ENCODE assay signal across 8 mouse cellular contexts in genomic region chrX:142681056-142681615, GRCm38 (mm10). TPM values are rescaled to one million over a fixed set of nuclear protein-coding genes. Genes with fewer than 3 reads are reported as not detected.
DNase-seq lines count a peak whose midpoint lies in the region; ATAC-seq and TF ChIP-seq lines count a peak whose summit lies in the region.

Tmem164 (plus strand) TSS chrX:142681406.

- ATAC-seq in heart, embryonic 13.5 days (ENCODE audit: extremely low read depth, insufficient number of reproducible peaks, low FRiP score, low TSS enrichment), result peak; percentile 72
- ATAC-seq in liver, embryonic 13.5 days (ENCODE audit: low read depth), result peak; percentile 81
- ATAC-seq in stomach, embryonic 16.5 days (ENCODE audit: insufficient read depth, low FRiP score), result peak; percentile 88

- WGBS in heart, embryonic 13.5 days, result 4% methylated on average over 31 of the region's 38 CpGs
- WGBS in liver, embryonic 13.5 days (ENCODE audit: insufficient replicate concordance), result 3% methylated on average over 23 of the region's 38 CpGs
- 9% methylated on average over 23 of the region's 38 CpGs for WGBS in stomach, embryonic 16.5 days

- no peak for TF ChIP-seq CTCF in brain, embryonic 14.5 days (IDR thresholded peaks at IDR 0.05; ENCODE audit: borderline replicate concordance, extremely low read depth, insufficient read depth, insufficient read length)

- H3K27ac ChIP-seq in heart, embryonic 13.5 days (replicated peaks), result peak within 1 kb of the TSS; percentile 96
- H3K27ac ChIP-seq in liver, embryonic 13.5 days, result peak within 1 kb of the TSS; percentile 89
- peak within 1 kb of the TSS; percentile 98 for H3K27ac ChIP-seq in stomach, embryonic 16.5 days (ENCODE audit: low read length)

- peaks cover 41% of the 10 kb centered on the region for H3K4me1 ChIP-seq in heart, embryonic 13.5 days
- H3K4me1 ChIP-seq in liver, embryonic 13.5 days (replicated peaks), result peaks cover 68% of the 10 kb centered on the region
- H3K4me1 ChIP-seq in stomach, embryonic 16.5 days (ENCODE audit: control insufficient read depth, insufficient read depth, low read length), result peaks cover 24% of the 10 kb centered on the region

- no peaks in the 10 kb centered on the region for H3K36me3 ChIP-seq in heart, embryonic 13.5 days
- no peaks in the 10 kb centered on the region for H3K36me3 ChIP-seq in liver, embryonic 13.5 days
- H3K36me3 ChIP-seq in stomach, embryonic 16.5 days (ENCODE audit: control insufficient read depth, insufficient read depth, low read length), result no peaks in the 10 kb centered on the region

- H3K9ac ChIP-seq in heart, embryonic 13.5 days, result peak within 1 kb of the TSS; percentile 87
- peak within 1 kb of the TSS; percentile 82 for H3K9ac ChIP-seq in liver, embryonic 13.5 days
- peak within 1 kb of the TSS; percentile 77 for H3K9ac ChIP-seq in stomach, embryonic 16.5 days (ENCODE audit: low read length)

- no peaks in the 10 kb centered on the region for H3K27me3 ChIP-seq in heart, embryonic 13.5 days (replicated peaks)
- H3K27me3 ChIP-seq in liver, embryonic 13.5 days, result no peaks in the 10 kb centered on the region; the same call in 1 of the 2 replicates
- H3K27me3 ChIP-seq in stomach, embryonic 16.5 days (ENCODE audit: control insufficient read depth, insufficient read depth, low read length), result peaks cover 14% of the 10 kb centered on the region; the same call in 1 of the 2 replicates

- H3K9me3 ChIP-seq in heart, embryonic 13.5 days, result no peaks in the 10 kb centered on the region
- no peaks in the 10 kb centered on the region for H3K9me3 ChIP-seq in liver, embryonic 13.5 days (replicated peaks)
- H3K9me3 ChIP-seq in stomach, embryonic 16.5 days (replicated peaks; ENCODE audit: control insufficient read depth, low read length), result no peaks in the 10 kb centered on the region

- peak; percentile 87 for DNase-seq in CD4-positive helper T cell, adult 2 months (ENCODE audit: low read depth, low spot score)
- peak; percentile 91 for DNase-seq in brain, embryonic 14.5 days (ENCODE audit: low read depth)
- DNase-seq in fibroblast of lung, adult 2 months (ENCODE audit: low read depth), result peak; percentile 50
- DNase-seq in kidney, postnatal 10 days, result peak; percentile 88
- DNase-seq in liver, embryonic 13.5 days, result peak; percentile 76
- DNase-seq in neural tube, embryonic 10.5 days (ENCODE audit: extremely low spot score, low spot score), result peak; percentile 72

- peak within 1 kb of the TSS; percentile 82 for H3K4me2 ChIP-seq in heart, embryonic 13.5 days
- H3K4me2 ChIP-seq in liver, embryonic 13.5 days, result peak within 1 kb of the TSS; percentile 87
- H3K4me2 ChIP-seq in stomach, embryonic 16.5 days (ENCODE audit: low read depth, low read length), result peak within 1 kb of the TSS; percentile 81

- H3K4me3 ChIP-seq in heart, embryonic 13.5 days, result peak within 1 kb of the TSS; percentile 66
- peak within 1 kb of the TSS; percentile 72 for H3K4me3 ChIP-seq in liver, embryonic 13.5 days (replicated peaks)
- H3K4me3 ChIP-seq in stomach, embryonic 16.5 days (replicated peaks; ENCODE audit: low read length), result peak within 1 kb of the TSS; percentile 60

- peak; percentile 71 for TF ChIP-seq POLR2A in brain, embryonic 14.5 days (IDR thresholded peaks at IDR 0.05; ENCODE audit: borderline replicate concordance, extremely low read depth, insufficient read depth, insufficient read length, poor library complexity, severe bottlenecking)

RNA-seq across cellular contexts. Expression of gene Tmem164, which starts in this region (rescaled TPM):
- polyA plus RNA-seq in brain, embryonic 14.5 days (2012; rRNA removed), result 21.6 and 27.7 TPM in 2 replicates
- 48.3 and 52.9 TPM in 2 replicates for polyA plus RNA-seq in heart, embryonic 13.5 days (2015; fragmentation: Nextera tagmentation; extraction: Ambion mirVana)
- polyA plus RNA-seq in liver, embryonic 13.5 days (2015; fragmentation: Nextera tagmentation; extraction: Ambion mirVana), result 24.1 and 29.7 TPM in 2 replicates
- 60.5 and 67.9 TPM in 2 replicates for polyA plus RNA-seq in stomach, embryonic 16.5 days (2015; fragmentation: Nextera tagmentation; extraction: Ambion mirVana)

Comparison
In these comparisons a context has a peak if more than half of its experiments do, and no peak if none do; other contexts are left out.
1. Peak in every context shown above with its lines: DNase-seq, ATAC-seq, H3K4me3 ChIP-seq and H3K27ac ChIP-seq.